Mouse (Mus musculus): ENCODE results near the gene Isg20l2.

GRCm38 (mm10) chr3:87970939-87971488 lies 40.9 kb downstream of the Isg20l2 start, which contains the start of gene Nes:
- no peak for TF ChIP-seq TAL1 (IDR thresholded peaks at IDR 0.05; ENCODE audit: low read length)
- TF ChIP-seq GATA1 (IDR thresholded peaks at IDR 0.05; ENCODE audit: low read length): no peak
